Mouse (Mus musculus): ENCODE measurements around the gene Arl15.
A peak's percentile ranks its signal among the peaks of the same experiment; 100 is the strongest.

The Arl15 gene

GRCm38 (mm10) chr13:114151698-114152069 lies 357.4 kb downstream of the Arl15 start:
- no peak for DNase-seq (ENCODE audit: low spot score)

DNA sequence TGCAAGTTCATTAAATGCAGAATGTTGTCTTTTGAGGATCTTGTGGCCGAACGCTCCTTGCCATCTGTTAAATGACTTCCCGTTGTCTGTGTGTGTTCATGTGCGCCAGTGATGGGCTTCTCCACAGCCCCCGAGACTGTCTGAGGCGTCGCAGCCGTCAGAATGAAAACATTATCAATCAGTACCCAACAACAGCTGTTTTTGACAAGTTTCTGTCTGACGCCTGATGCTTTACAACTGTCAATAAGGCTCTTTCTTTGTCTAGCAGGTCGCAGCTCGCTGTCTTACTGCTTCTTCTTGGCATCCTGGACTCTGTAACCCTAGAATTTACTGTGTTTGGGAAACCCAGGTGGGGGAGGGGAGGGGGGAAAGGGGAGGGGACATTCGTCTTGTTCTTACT lies 362.4 kb downstream of the Arl15 start:
- no peak for DNase-seq (ENCODE audit: low spot score)

- peak; percentile 74 for DNase-seq (ENCODE audit: low spot score)
Measured at GRCm38 (mm10) chr13:114158111-114158730, 363.9 kb downstream of the Arl15 start.

DNA sequence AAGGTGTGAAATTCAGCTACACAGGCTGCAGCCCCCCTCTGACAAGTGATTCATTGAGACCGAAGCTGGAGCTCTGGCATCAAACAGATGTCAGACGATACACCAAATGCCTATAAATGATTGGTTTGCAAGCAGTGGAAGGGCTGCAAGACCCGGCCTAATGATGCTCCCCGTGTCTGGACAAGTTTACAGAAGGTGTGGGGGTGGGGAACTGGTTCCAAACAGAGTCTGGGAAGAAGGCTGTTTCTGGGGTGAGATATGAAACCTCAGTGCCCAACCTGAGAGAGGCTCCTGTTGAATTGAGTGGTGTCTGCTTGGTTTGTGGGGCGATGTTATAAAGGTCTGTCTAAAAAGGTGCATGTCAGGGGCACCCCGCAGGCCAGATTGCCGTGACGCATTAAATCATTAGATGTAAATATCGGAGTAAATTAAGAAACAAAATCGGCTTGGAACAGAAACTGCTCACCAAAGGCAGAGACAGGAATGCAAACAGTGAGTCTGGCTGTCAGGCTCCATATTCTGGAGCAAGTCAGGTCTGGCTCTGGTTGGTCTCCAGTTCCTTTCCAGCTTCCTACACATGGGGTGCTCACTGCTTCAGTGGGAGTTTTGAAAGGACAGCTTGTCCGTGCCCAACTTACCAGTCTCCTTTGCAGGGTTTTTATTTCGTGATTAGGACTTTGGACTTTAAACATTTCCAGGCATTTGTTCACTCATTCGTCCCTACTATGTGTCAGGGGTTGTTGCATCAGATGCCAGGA lies 365.5 kb downstream of the Arl15 start:
- no peak for DNase-seq (ENCODE audit: low spot score)

DNA sequence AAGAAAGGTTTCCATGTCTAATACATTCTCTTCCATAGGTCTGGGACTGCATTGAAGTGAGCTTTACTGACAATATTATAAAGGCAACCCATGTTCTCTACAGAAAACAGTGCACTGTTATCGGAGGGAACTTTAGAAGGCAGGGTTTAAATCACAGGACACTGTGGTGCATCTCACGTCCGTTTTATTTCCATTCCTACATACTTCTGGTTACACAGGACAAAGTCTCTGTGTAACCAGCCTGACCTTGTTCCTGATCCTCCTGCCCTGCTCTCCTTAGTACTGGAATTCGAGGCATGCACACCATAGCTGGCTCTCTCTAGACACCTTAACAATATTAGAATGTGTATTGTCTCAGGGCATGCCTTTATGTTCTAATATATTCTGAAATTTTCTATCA lies 368.4 kb downstream of the Arl15 start:
- no peak for DNase-seq (ENCODE audit: low spot score)

DNA sequence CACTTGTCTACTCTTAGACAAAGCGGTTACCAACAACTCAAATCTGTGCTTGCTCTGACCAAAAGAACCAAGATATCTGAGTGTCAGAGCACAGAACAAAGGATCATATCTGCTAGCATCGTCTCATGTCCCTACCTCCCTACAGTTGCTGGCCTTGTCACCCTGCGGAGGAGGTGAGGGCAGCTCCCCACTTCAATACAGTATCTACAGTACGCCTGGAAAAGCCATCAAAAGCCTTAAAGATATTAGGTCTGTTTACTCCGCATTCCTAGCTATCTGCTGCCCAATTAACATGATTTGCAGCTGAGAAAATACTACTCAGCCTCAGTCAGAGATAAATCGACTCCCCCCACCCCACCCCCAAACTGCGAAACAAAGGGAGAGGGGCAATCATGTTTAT lies 371.3 kb downstream of the Arl15 start:
- no peak for DNase-seq (ENCODE audit: low spot score)

- no peak for DNase-seq (ENCODE audit: low spot score)
Measured at GRCm38 (mm10) chr13:114166439-114167183, 372.3 kb downstream of the Arl15 start.

- DNase-seq (ENCODE audit: low spot score) = no peak
Measured at GRCm38 (mm10) chr13:114170061-114170460, 375.8 kb downstream of the Arl15 start.

DNA sequence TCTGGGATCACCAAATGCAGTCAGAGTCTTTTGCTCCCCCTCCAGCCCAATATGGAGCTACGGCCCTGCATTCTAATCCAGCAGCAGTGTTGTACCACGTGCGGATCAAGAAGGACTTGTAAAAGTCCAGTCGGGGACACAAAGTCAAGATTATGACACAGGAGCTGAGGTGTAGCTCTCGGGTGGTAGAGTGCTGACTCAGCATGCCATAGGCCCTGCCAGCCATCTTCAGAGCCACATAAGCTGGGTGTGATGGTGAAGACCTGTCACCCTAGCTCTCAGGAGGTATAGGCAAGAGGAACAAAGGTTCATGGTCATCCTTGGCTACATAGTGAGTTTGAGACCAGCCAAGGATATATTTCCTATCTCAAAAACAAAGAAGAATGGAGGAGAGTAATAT lies 377.2 kb downstream of the Arl15 start:
- DNase-seq (ENCODE audit: low spot score) = no peak

DNA sequence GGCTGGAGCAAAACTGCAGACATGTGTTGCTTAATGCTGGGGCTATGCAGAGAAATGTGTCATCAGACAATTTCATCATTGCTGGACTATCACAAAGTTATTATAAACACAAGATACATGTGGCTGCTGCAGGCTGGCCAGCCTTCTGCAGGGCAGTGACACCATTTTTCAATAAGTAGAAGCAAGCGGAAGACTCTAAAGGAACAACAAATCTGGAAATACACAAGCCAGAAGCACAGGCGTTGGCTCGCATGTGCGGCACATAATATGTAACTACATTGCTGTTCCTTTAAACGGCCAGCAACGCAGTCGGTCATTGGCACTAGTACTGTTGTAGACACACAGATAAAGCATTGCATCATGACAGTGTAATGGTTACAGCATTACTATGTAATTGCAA lies 393.8 kb downstream of the Arl15 start:
- peak; percentile 16 for DNase-seq (ENCODE audit: low spot score)

- no peak for DNase-seq (ENCODE audit: low spot score)
Measured at GRCm38 (mm10) chr13:114188801-114189200, 394.5 kb downstream of the Arl15 start.

- DNase-seq (ENCODE audit: low spot score) = no peak
Measured at GRCm38 (mm10) chr13:114189441-114189840, 395.1 kb downstream of the Arl15 start.

GRCm38 (mm10) chr13:114190898-114191297 lies 396.6 kb downstream of the Arl15 start:
- DNase-seq (ENCODE audit: low spot score) = no peak

- no peak for DNase-seq (ENCODE audit: low spot score)
Measured at GRCm38 (mm10) chr13:114198252-114198799, 404.0 kb downstream of the Arl15 start.

- no peak for DNase-seq (ENCODE audit: low spot score)
Measured at GRCm38 (mm10) chr13:114199746-114200145, 405.4 kb downstream of the Arl15 start.

DNA sequence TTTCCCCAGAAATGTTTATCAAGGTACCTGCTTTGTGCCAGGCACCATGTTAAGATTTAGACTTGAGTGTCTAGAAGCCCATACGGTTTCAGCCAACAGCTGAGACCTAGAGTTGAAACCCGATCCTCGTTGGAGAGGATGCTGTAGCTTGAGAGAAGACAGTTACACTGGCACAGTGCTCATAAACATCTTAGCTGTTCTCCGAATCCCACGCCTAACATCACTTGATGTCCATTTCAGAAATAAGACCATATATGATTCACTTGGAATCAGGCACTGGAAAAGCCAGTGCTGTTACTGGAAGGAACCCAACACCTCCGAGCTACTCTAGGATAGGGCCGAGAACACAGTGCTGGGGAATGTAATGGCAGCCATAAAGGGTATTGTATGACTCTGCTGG lies 406.2 kb downstream of the Arl15 start:
- DNase-seq (ENCODE audit: low spot score) = no peak

GRCm38 (mm10) chr13:114202806-114203570 lies 408.7 kb downstream of the Arl15 start:
- no peak for DNase-seq (ENCODE audit: low spot score)

Measured in adipocyte (in vitro differentiated cells).